Comparison of ENCODE assay signal across 8 mouse cellular contexts in genomic region chr4:120172050-120172684, GRCm38 (mm10). TPM values are rescaled to one million over a fixed set of nuclear protein-coding genes. Genes with fewer than 3 reads are reported as not detected.
A peak's percentile ranks its signal among the peaks of the same experiment; 100 is the strongest.
DNase-seq lines count a peak whose midpoint lies in the region; ATAC-seq lines count a peak whose summit lies in the region.

No protein-coding gene starts in this region.

- WGBS in lung, embryonic 15.5 days, result 9% methylated on average over 7 of the region's 7 CpGs
- 35% methylated on average over 7 of the region's 7 CpGs for WGBS in forebrain, embryonic 10.5 days
- 9% methylated on average over 7 of the region's 7 CpGs for WGBS in hindbrain, embryonic 15.5 days
- WGBS in midbrain, embryonic 11.5 days, result 32% methylated on average over 7 of the region's 7 CpGs

- no peak overlapping the region for H3K27ac ChIP-seq in lung, embryonic 15.5 days
- H3K27ac ChIP-seq in forebrain, embryonic 10.5 days, result peak overlapping the region; percentile 58; the same call in 1 of the 2 replicates
- no peak overlapping the region for H3K27ac ChIP-seq in hindbrain, embryonic 15.5 days (replicated peaks)
- H3K27ac ChIP-seq in midbrain, embryonic 11.5 days (ENCODE audit: low read depth, low read length), result no peak overlapping the region

- no peak for DNase-seq in lung, postnatal 36 days
- DNase-seq in forebrain, embryonic 10.5 days (ENCODE audit: extremely low spot score, low spot score), result no peak
- DNase-seq in midbrain, embryonic 11.5 days (ENCODE audit: low spot score, missing footprints), result peak; percentile 83
- no peak for DNase-seq in urinary bladder, adult 18-20 months (ENCODE audit: low spot score in 2 of 2)
- DNase-seq in T-cell, adult 2 months (ENCODE audit: low spot score), result no peak
- no peak for DNase-seq in urinary bladder, postnatal 25 days (ENCODE audit: low spot score)

- H3K36me3 ChIP-seq in lung, embryonic 15.5 days, result no peaks in the 10 kb centered on the region
- H3K36me3 ChIP-seq in forebrain, embryonic 10.5 days (replicated peaks), result no peaks in the 10 kb centered on the region
- no peaks in the 10 kb centered on the region for H3K36me3 ChIP-seq in hindbrain, embryonic 15.5 days
- no peaks in the 10 kb centered on the region for H3K36me3 ChIP-seq in midbrain, embryonic 11.5 days (ENCODE audit: control insufficient read depth, insufficient read depth, low read length)

- no peak overlapping the region for H3K9ac ChIP-seq in lung, embryonic 15.5 days
- H3K9ac ChIP-seq in hindbrain, embryonic 15.5 days, result no peak overlapping the region
- no peak overlapping the region for H3K9ac ChIP-seq in midbrain, embryonic 11.5 days (ENCODE audit: low read length)

- ATAC-seq in lung, embryonic 15.5 days (ENCODE audit: borderline replicate concordance, extremely low read depth, low FRiP score, low TSS enrichment), result peak; percentile 70; the same call in 1 of the 2 replicates
- peak; percentile 87 for ATAC-seq in hindbrain, embryonic 15.5 days (ENCODE audit: low FRiP score, low read depth)
- ATAC-seq in midbrain, embryonic 11.5 days (ENCODE audit: low FRiP score), result peak; percentile 85

- H3K27me3 ChIP-seq in lung, embryonic 15.5 days, result no peaks in the 10 kb centered on the region
- no peaks in the 10 kb centered on the region for H3K27me3 ChIP-seq in forebrain, embryonic 10.5 days (ENCODE audit: poor library complexity, severe bottlenecking)
- no peaks in the 10 kb centered on the region for H3K27me3 ChIP-seq in hindbrain, embryonic 15.5 days
- H3K27me3 ChIP-seq in midbrain, embryonic 11.5 days (ENCODE audit: control insufficient read depth, insufficient read depth, low read length), result no peaks in the 10 kb centered on the region

- no peak overlapping the region for H3K4me3 ChIP-seq in lung, embryonic 15.5 days
- H3K4me3 ChIP-seq in forebrain, embryonic 10.5 days, result no peak overlapping the region
- H3K4me3 ChIP-seq in hindbrain, embryonic 15.5 days, result no peak overlapping the region
- H3K4me3 ChIP-seq in midbrain, embryonic 11.5 days (ENCODE audit: low read depth, low read length), result no peak overlapping the region

- H3K4me2 ChIP-seq in lung, embryonic 15.5 days, result no peak overlapping the region
- H3K4me2 ChIP-seq in hindbrain, embryonic 15.5 days, result no peak overlapping the region
- no peak overlapping the region for H3K4me2 ChIP-seq in midbrain, embryonic 11.5 days

- peaks cover 11% of the 10 kb centered on the region for H3K4me1 ChIP-seq in lung, embryonic 15.5 days
- H3K4me1 ChIP-seq in forebrain, embryonic 10.5 days, result peaks cover 15% of the 10 kb centered on the region
- H3K4me1 ChIP-seq in hindbrain, embryonic 15.5 days (replicated peaks), result peaks cover 8% of the 10 kb centered on the region
- peaks cover 2% of the 10 kb centered on the region for H3K4me1 ChIP-seq in midbrain, embryonic 11.5 days (ENCODE audit: control insufficient read depth, insufficient read depth, low read length)

- H3K9me3 ChIP-seq in lung, embryonic 15.5 days, result no peaks in the 10 kb centered on the region
- no peaks in the 10 kb centered on the region for H3K9me3 ChIP-seq in forebrain, embryonic 10.5 days
- no peaks in the 10 kb centered on the region for H3K9me3 ChIP-seq in hindbrain, embryonic 15.5 days
- H3K9me3 ChIP-seq in midbrain, embryonic 11.5 days (ENCODE audit: control insufficient read depth, low read length), result no peaks in the 10 kb centered on the region

RNA-seq across cellular contexts. Expression of gene Edn2, which starts 11.2 kb away (rescaled TPM):
- 0.76 and 1.0 TPM in 2 replicates for polyA plus RNA-seq in lung, embryonic 15.5 days (2015; fragmentation: Nextera tagmentation; extraction: Ambion mirVana)
- polyA plus RNA-seq in forebrain, embryonic 10.5 days (2016; fragmentation: Nextera tagmentation; extraction: Ambion mirVana), result not detected in 2 replicates
- polyA plus RNA-seq in hindbrain, embryonic 15.5 days (2015; fragmentation: Nextera tagmentation; extraction: Ambion mirVana), result 0.10 TPM in 2 replicates
- not detected in 2 replicates for polyA plus RNA-seq in midbrain, embryonic 11.5 days (2014; fragmentation: Nextera tagmentation; extraction: Ambion mirVana)
